Comparison of ENCODE assay signal across 14 mouse cellular contexts in genomic region chr1:87394594-87394993, GRCm38 (mm10). TPM values are rescaled to one million over a fixed set of nuclear protein-coding genes. Genes with fewer than 3 reads are reported as not detected.
DNase-seq lines count a peak whose midpoint lies in the region; ATAC-seq lines count a peak whose summit lies in the region.
"Had no signal": no experiment of that assay in that cellular context is flagged by ENCODE, and none has a peak within 500 bp of the region (broad histone marks: within the 10 kb centered on the region; RNA-seq: fewer than 3 reads in every experiment).

Kcnj13 (minus strand) TSS chr1:87394729.

- H3K9me3 ChIP-seq in forebrain, embryonic 15.5 days = no peaks in the 10 kb centered on the region
- no peaks in the 10 kb centered on the region for H3K9me3 ChIP-seq in forebrain, embryonic 16.5 days (ENCODE audit: control insufficient read depth, low read length)
- H3K9me3 ChIP-seq in lung, embryonic 16.5 days (ENCODE audit: control insufficient read depth, low read length) = no peaks in the 10 kb centered on the region
- H3K9me3 ChIP-seq: midbrain, embryonic 13.5 days had no signal

- 0 out of 2 replicates have a peak, but pooled peaks cover 7% of the 10 kb centered on the region for H3K4me1 ChIP-seq in forebrain, embryonic 15.5 days
- H3K4me1 ChIP-seq in forebrain, embryonic 16.5 days (replicated peaks; ENCODE audit: control insufficient read depth, insufficient read depth, low read length) = no peaks in the 10 kb centered on the region
- H3K4me1 ChIP-seq in lung, embryonic 16.5 days (replicated peaks; ENCODE audit: control insufficient read depth, insufficient read depth, low read length) = peaks cover 12% of the 10 kb centered on the region
- H3K4me1 ChIP-seq: midbrain, embryonic 13.5 days had no signal

- H3K9ac ChIP-seq in forebrain, embryonic 15.5 days (replicated peaks) = no peak within 1 kb of the TSS
- no peak within 1 kb of the TSS for H3K9ac ChIP-seq in forebrain, embryonic 16.5 days (replicated peaks; ENCODE audit: low read depth, low read length)
- no peak within 1 kb of the TSS for H3K9ac ChIP-seq in lung, embryonic 16.5 days (ENCODE audit: low read length)
- H3K9ac ChIP-seq: midbrain, embryonic 13.5 days had no signal

- WGBS in forebrain, embryonic 15.5 days = 7% methylated on average over 6 of the region's 6 CpGs
- WGBS in forebrain, embryonic 16.5 days = 5% methylated on average over 6 of the region's 6 CpGs
- WGBS in lung, embryonic 16.5 days = 30% methylated on average over 6 of the region's 6 CpGs

- peaks cover 14% of the 10 kb centered on the region; the same call in 1 of the 2 replicates for H3K36me3 ChIP-seq in forebrain, embryonic 15.5 days
- H3K36me3 ChIP-seq in forebrain, embryonic 16.5 days (ENCODE audit: control insufficient read depth, insufficient read depth) = peaks cover 2% of the 10 kb centered on the region
- peaks cover 6% of the 10 kb centered on the region; the same call in 1 of the 2 replicates for H3K36me3 ChIP-seq in lung, embryonic 16.5 days (ENCODE audit: control insufficient read depth, insufficient read depth, low read length)

- no peaks in the 10 kb centered on the region for H3K27me3 ChIP-seq in forebrain, embryonic 15.5 days
- H3K27me3 ChIP-seq in forebrain, embryonic 16.5 days (replicated peaks; ENCODE audit: control insufficient read depth, insufficient read depth, low read length) = no peaks in the 10 kb centered on the region
- no peaks in the 10 kb centered on the region for H3K27me3 ChIP-seq in lung, embryonic 16.5 days (ENCODE audit: control insufficient read depth, insufficient read depth, low read depth, low read length)
- H3K27me3 ChIP-seq: midbrain, embryonic 13.5 days had no signal

- H3K27ac ChIP-seq in forebrain, embryonic 15.5 days (replicated peaks) = no peak within 1 kb of the TSS
- H3K27ac ChIP-seq in forebrain, embryonic 16.5 days (ENCODE audit: low read length) = no peak within 1 kb of the TSS
- H3K27ac ChIP-seq in lung, embryonic 16.5 days (ENCODE audit: low read length) = peak within 1 kb of the TSS; percentile 75
- H3K27ac ChIP-seq: midbrain, embryonic 13.5 days had no signal

- H3K4me2 ChIP-seq in forebrain, embryonic 15.5 days (replicated peaks) = no peak within 1 kb of the TSS
- H3K4me2 ChIP-seq in forebrain, embryonic 16.5 days (ENCODE audit: low read length) = no peak within 1 kb of the TSS
- peak within 1 kb of the TSS; percentile 1; the same call in 1 of the 2 replicates for H3K4me2 ChIP-seq in lung, embryonic 16.5 days (ENCODE audit: low read depth, low read length)
- H3K4me2 ChIP-seq: midbrain, embryonic 13.5 days had no signal

- DNase-seq in R1 (ENCODE audit: low read depth, low spot score) (peak; percentile 32), MN1 (ENCODE audit: low spot score) (no peak)
- DNase-seq in forelimb bud, embryonic 11.5 days (ENCODE audit: low read depth, low spot score) = peak; percentile 6
- DNase-seq in cerebellum, postnatal 25 days = no peak
- no peak for DNase-seq in adrenal gland, postnatal 36 days
- DNase-seq: cerebellum, adult 8-10 months; heart, adult 11 months; heart, postnatal 10 days; spleen, adult 18-20 months; thymus, adult 18-20 months had no signal

- H3K4me3 ChIP-seq in forebrain, embryonic 15.5 days = no peak within 1 kb of the TSS
- H3K4me3 ChIP-seq in forebrain, embryonic 16.5 days (replicated peaks; ENCODE audit: low read length) = no peak within 1 kb of the TSS
- H3K4me3 ChIP-seq in lung, embryonic 16.5 days (ENCODE audit: low read length) = peak within 1 kb of the TSS; percentile 16; the same call in 1 of the 2 replicates
- H3K4me3 ChIP-seq: midbrain, embryonic 13.5 days had no signal

- ATAC-seq in forebrain, embryonic 15.5 days (replicated peaks) = no peak
- ATAC-seq in forebrain, embryonic 16.5 days = no peak
- 0 out of 2 replicates have a peak, but pooled peaks have one; percentile 43 for ATAC-seq in lung, embryonic 16.5 days (ENCODE audit: low read depth)
- ATAC-seq: midbrain, embryonic 13.5 days had no signal

RNA-seq across cellular contexts. Expression of gene Kcnj13, which starts in this region (rescaled TPM):
- polyA plus RNA-seq in forebrain, embryonic 15.5 days (2015; fragmentation: Nextera tagmentation; extraction: Ambion mirVana) = 6.0 and 11.8 TPM in 2 replicates
- 6.4 and 7.1 TPM in 2 replicates for polyA plus RNA-seq in forebrain, embryonic 16.5 days (2015; fragmentation: Nextera tagmentation; extraction: Ambion mirVana)
- polyA plus RNA-seq in lung, embryonic 16.5 days (2015; fragmentation: Nextera tagmentation; extraction: Ambion mirVana) = 7.6 and 10.1 TPM in 2 replicates
- total RNA-seq in adrenal gland, postnatal 36 days (2021) = not detected
- total RNA-seq: heart, postnatal 10 days had no signal

Comparison
In these comparisons a context has a peak if more than half of its experiments do, and no peak if none do; other contexts are left out.
1. DNase-seq: peak in R1 (single experiment) and forelimb bud, embryonic 11.5 days (single experiment); none in MN1 (single experiment), cerebellum, postnatal 25 days (0 of 2) and adrenal gland, postnatal 36 days (0 of 2).